In genomic region chr11:98488540-98489234, GRCm38 (mm10) we compare ENCODE assay signal across 28 mouse cellular contexts. TPM values are rescaled to one million over a fixed set of nuclear protein-coding genes. Genes with fewer than 3 reads are reported as not detected.
DNase-seq lines count a peak whose midpoint lies in the region; ATAC-seq and TF ChIP-seq lines count a peak whose summit lies in the region.
"Had no signal": no experiment of that assay in that cellular context is flagged by ENCODE, and none has a peak within 500 bp of the region (broad histone marks: within the 10 kb centered on the region; RNA-seq: fewer than 3 reads in every experiment).

No protein-coding gene starts in this region.

- DNase-seq in forebrain, postnatal 0 days: no peak
- peak; percentile 47 for DNase-seq in CD4-positive helper T cell, adult 2 months (ENCODE audit: low read depth, low spot score)
- DNase-seq in brain, adult 2 months (ENCODE audit: low read depth, low spot score): peak; percentile 32
- no peak for DNase-seq in left cerebral cortex, postnatal 10 days (ENCODE audit: extremely low spot score in 1 of 2, low spot score in 2 of 2)
- DNase-seq: adrenal gland, adult 2 months; cerebellum, adult 11 months; cerebellum, postnatal 14 days; heart, postnatal 4 days; kidney, postnatal 4 days; layer of hippocampus, adult 9-11 months; lung, adult 18-20 months; lung, postnatal 14 days; right cerebral cortex, postnatal 14 days; spleen, adult 18-20 months; thymus, postnatal 25 days had no signal

- no peaks in the 10 kb centered on the region for H3K36me3 ChIP-seq in forebrain, embryonic 12.5 days (replicated peaks)
- no peaks in the 10 kb centered on the region for H3K36me3 ChIP-seq in forebrain, postnatal 0 days (ENCODE audit: insufficient read depth)
- no peaks in the 10 kb centered on the region for H3K36me3 ChIP-seq in neural tube, embryonic 14.5 days (ENCODE audit: control insufficient read depth, insufficient read depth, low read length)
- H3K36me3 ChIP-seq: heart, embryonic 13.5 days had no signal

- no peak overlapping the region for H3K9ac ChIP-seq in forebrain, embryonic 12.5 days
- H3K9ac ChIP-seq in forebrain, postnatal 0 days: no peak overlapping the region
- H3K9ac ChIP-seq in neural tube, embryonic 14.5 days (replicated peaks; ENCODE audit: low read depth, low read length): no peak overlapping the region
- H3K9ac ChIP-seq: heart, embryonic 13.5 days had no signal

- intact Hi-C loops in left cerebral cortex, postnatal 10 days (cut with DNase I): no loop called here

- 69% methylated on average over 20 of the region's 20 CpGs for WGBS in forebrain, embryonic 12.5 days
- WGBS in forebrain, postnatal 0 days: 72% methylated on average over 20 of the region's 20 CpGs
- 53% methylated on average over 20 of the region's 20 CpGs for WGBS in neural tube, embryonic 14.5 days

- ATAC-seq in forebrain, embryonic 12.5 days (ENCODE audit: low FRiP score): peak; percentile 55; the same call in 1 of the 2 replicates
- no peak for ATAC-seq in forebrain, postnatal 0 days
- ATAC-seq in neural tube, embryonic 14.5 days (ENCODE audit: low read depth): peak; percentile 46; the same call in 1 of the 2 replicates
- ATAC-seq in frontal cortex, adult (ENCODE audit: low TSS enrichment): no peak
- ATAC-seq: intestine, embryonic 16.5 days; midbrain, embryonic 16.5 days had no signal

- peaks cover 12% of the 10 kb centered on the region for H3K4me1 ChIP-seq in forebrain, embryonic 12.5 days
- H3K4me1 ChIP-seq in forebrain, postnatal 0 days (ENCODE audit: insufficient read depth): no peaks in the 10 kb centered on the region
- H3K4me1 ChIP-seq in neural tube, embryonic 14.5 days (ENCODE audit: control insufficient read depth, insufficient read depth, low read length): peaks cover 5% of the 10 kb centered on the region; the same call in 1 of the 2 replicates
- H3K4me1 ChIP-seq: heart, embryonic 13.5 days had no signal

- no peak overlapping the region for H3K27ac ChIP-seq in forebrain, embryonic 12.5 days
- H3K27ac ChIP-seq in forebrain, postnatal 0 days (ENCODE audit: low read depth, low read length): no peak overlapping the region
- H3K27ac ChIP-seq in neural tube, embryonic 14.5 days (ENCODE audit: low read depth, low read length): 0 out of 2 replicates have a peak overlapping the region, but pooled peaks have one; percentile 57
- H3K27ac ChIP-seq: heart, embryonic 13.5 days; left cerebral cortex, adult 2 months had no signal

- H3K27me3 ChIP-seq in forebrain, embryonic 12.5 days: peaks cover 28% of the 10 kb centered on the region
- H3K27me3 ChIP-seq in forebrain, postnatal 0 days (ENCODE audit: insufficient read depth, low read length): no peaks in the 10 kb centered on the region
- H3K27me3 ChIP-seq in neural tube, embryonic 14.5 days (ENCODE audit: control insufficient read depth, insufficient read depth, low read length): no peaks in the 10 kb centered on the region

- TF ChIP-seq CTCF in forebrain, postnatal 0 days (IDR thresholded peaks at IDR 0.05; ENCODE audit: low read depth): no peak

- no peak overlapping the region for H3K4me3 ChIP-seq in forebrain, embryonic 12.5 days (replicated peaks)
- no peak overlapping the region for H3K4me3 ChIP-seq in forebrain, postnatal 0 days (ENCODE audit: low read depth, low read length)
- H3K4me3 ChIP-seq in neural tube, embryonic 14.5 days (ENCODE audit: low read depth, low read length): no peak overlapping the region
- H3K4me3 ChIP-seq: erythroblast, embryonic 14.5 days; heart, embryonic 13.5 days; left cerebral cortex, adult 2 months; megakaryocyte, embryonic 14.5 days had no signal

- no peaks in the 10 kb centered on the region for H3K9me3 ChIP-seq in forebrain, embryonic 12.5 days
- no peaks in the 10 kb centered on the region for H3K9me3 ChIP-seq in forebrain, postnatal 0 days (ENCODE audit: low read length)
- H3K9me3 ChIP-seq in neural tube, embryonic 14.5 days (ENCODE audit: control insufficient read depth, low read length): no peaks in the 10 kb centered on the region
- H3K9me3 ChIP-seq: heart, embryonic 13.5 days; megakaryocyte, embryonic 14.5 days had no signal

- H3K4me2 ChIP-seq in forebrain, embryonic 12.5 days: no peak overlapping the region
- no peak overlapping the region for H3K4me2 ChIP-seq in forebrain, postnatal 0 days (ENCODE audit: low read depth)
- H3K4me2 ChIP-seq in neural tube, embryonic 14.5 days (ENCODE audit: low read depth, low read length): no peak overlapping the region; the same call in 1 of the 2 replicates
- H3K4me2 ChIP-seq: heart, embryonic 13.5 days; liver, embryonic 11.5 days had no signal

RNA-seq across cellular contexts. Expression of gene Grb7, which starts 42.5 kb away (rescaled TPM):
- 1.1 and 1.6 TPM in 2 replicates for polyA plus RNA-seq in forebrain, embryonic 12.5 days (2016; fragmentation: Nextera tagmentation; extraction: Ambion mirVana)
- total RNA-seq in forebrain, postnatal 0 days (2014; rRNA removed): 1.2 and 2.1 TPM in 2 replicates
- polyA plus RNA-seq in forebrain, postnatal 0 days (2015; fragmentation: Nextera tagmentation; extraction: Ambion mirVana): 0.88 and 1.3 TPM in 2 replicates
- 0.86 and 0.97 TPM in 2 replicates for polyA plus RNA-seq in neural tube, embryonic 14.5 days (2014; fragmentation: Nextera tagmentation; extraction: Ambion mirVana)
- total RNA-seq in left cerebral cortex, postnatal 10 days (2021): 1 to 10 TPM; 2.1 to 2.6 TPM
- total RNA-seq: granulocyte monocyte progenitor cell, adult 5-6 weeks; heart, postnatal 4 days had no signal

RNA-seq across cellular contexts. Expression of gene Mien1, which starts 49.9 kb away (rescaled TPM):
- 142 and 154 TPM in 2 replicates for polyA plus RNA-seq in forebrain, embryonic 12.5 days (2016; fragmentation: Nextera tagmentation; extraction: Ambion mirVana)
- total RNA-seq in forebrain, postnatal 0 days (2014; rRNA removed): 73.1 and 105 TPM in 2 replicates
- polyA plus RNA-seq in forebrain, postnatal 0 days (2015; fragmentation: Nextera tagmentation; extraction: Ambion mirVana): 272 and 326 TPM in 2 replicates
- 234 and 247 TPM in 2 replicates for polyA plus RNA-seq in neural tube, embryonic 14.5 days (2014; fragmentation: Nextera tagmentation; extraction: Ambion mirVana)
- 100 to 1,000 TPM; 104 to 117 TPM for total RNA-seq in left cerebral cortex, postnatal 10 days (2021)

RNA-seq across cellular contexts. Expression of gene Ikzf3, which starts 57.1 kb away (rescaled TPM):
- polyA plus RNA-seq in forebrain, embryonic 12.5 days (2016; fragmentation: Nextera tagmentation; extraction: Ambion mirVana): 0.04 TPM in 1 of 2 replicates, not detected in the other
- 0.14 and 0.15 TPM in 2 replicates for total RNA-seq in forebrain, postnatal 0 days (2014; rRNA removed)
- 0.21 and 0.23 TPM in 2 replicates for polyA plus RNA-seq in forebrain, postnatal 0 days (2015; fragmentation: Nextera tagmentation; extraction: Ambion mirVana)
- 0.20 and 0.22 TPM in 2 replicates for polyA plus RNA-seq in neural tube, embryonic 14.5 days (2014; fragmentation: Nextera tagmentation; extraction: Ambion mirVana)
- total RNA-seq in left cerebral cortex, postnatal 10 days (2021): under 1 TPM; 0.34 TPM
- total RNA-seq: gastrocnemius, adult 8-10 months; granulocyte monocyte progenitor cell, adult 5-6 weeks had no signal
- polyA plus RNA-seq: erythroblast, embryonic 14.5 days; limb, embryonic 11.5 days; midbrain, embryonic 16.5 days had no signal

Comparison
In these comparisons a context has a peak if more than half of its experiments do, and no peak if none do; other contexts are left out.
1. ATAC-seq: peak in forebrain, embryonic 12.5 days (single experiment) and neural tube, embryonic 14.5 days (single experiment); none in forebrain, postnatal 0 days (single experiment) and frontal cortex, adult (single experiment).
2. DNase-seq: peak in CD4-positive helper T cell, adult 2 months (single experiment) and brain, adult 2 months (single experiment); none in forebrain, postnatal 0 days (single experiment) and left cerebral cortex, postnatal 10 days (0 of 2).